Mouse (Mus musculus): ENCODE measurements at regions not wholly inside any gene's neighbourhood (a gene's known extent, or its start where the extent isn't known, plus 50 kb on each side); places are given as distances from the start of the nearest gene placed in this dataset.

- no peak for DNase-seq (ENCODE audit: low spot score)
These were observed 173.4 kb upstream of the Klf7 start for GRCm38 (mm10) chr1:64295512-64295945.

GRCm38 (mm10) chr1:64295051-64295450 lies 173.0 kb upstream of the Klf7 start:
- no peak for DNase-seq (ENCODE audit: low spot score)

- peak; percentile 18 for DNase-seq (ENCODE audit: low spot score)
These were observed 166.8 kb upstream of the Klf7 start for GRCm38 (mm10) chr1:64288812-64289447.

- no peak for DNase-seq (ENCODE audit: low spot score)
These were observed 165.0 kb upstream of the Klf7 start for GRCm38 (mm10) chr1:64287068-64287467.

- DNase-seq (ENCODE audit: low spot score), result no peak
These were observed 162.6 kb upstream of the Klf7 start for GRCm38 (mm10) chr1:64284656-64285055.

- DNase-seq (ENCODE audit: low spot score), result no peak
These were observed 153.8 kb upstream of the Klf7 start for GRCm38 (mm10) chr1:64275865-64276264.

- DNase-seq (ENCODE audit: low spot score), result no peak
These were observed 153.2 kb upstream of the Klf7 start for GRCm38 (mm10) chr1:64275086-64275802.

- no peak for DNase-seq (ENCODE audit: low spot score)
These were observed 135.2 kb upstream of the Klf7 start for GRCm38 (mm10) chr1:64257237-64257636.

- no peak for DNase-seq (ENCODE audit: low spot score)
These were observed 133.6 kb upstream of the Klf7 start for GRCm38 (mm10) chr1:64255554-64256295.

- no peak for DNase-seq (ENCODE audit: low spot score)
These were observed 132.6 kb upstream of the Klf7 start for GRCm38 (mm10) chr1:64254673-64255072.

GRCm38 (mm10) chr1:64253996-64254395 lies 131.9 kb upstream of the Klf7 start:
- DNase-seq (ENCODE audit: low spot score), result no peak

- DNase-seq (ENCODE audit: low spot score), result no peak
These were observed 120.3 kb upstream of the Klf7 start for GRCm38 (mm10) chr1:64242401-64242800.

GRCm38 (mm10) chr1:64229654-64230053 lies 107.6 kb upstream of the Klf7 start:
- no peak for DNase-seq (ENCODE audit: low spot score)

GRCm38 (mm10) chr1:64226001-64226918 lies 104.2 kb upstream of the Klf7 start:
- no peak for DNase-seq (ENCODE audit: low spot score)

- no peak for DNase-seq (ENCODE audit: low spot score)
These were observed 102.0 kb upstream of the Klf7 start for GRCm38 (mm10) chr1:64223779-64224687.

- DNase-seq (ENCODE audit: low spot score), result no peak
These were observed 100.4 kb upstream of the Klf7 start for GRCm38 (mm10) chr1:64222475-64222874.

GRCm38 (mm10) chr1:64220486-64220885 lies 98.4 kb upstream of the Klf7 start:
- DNase-seq (ENCODE audit: low spot score), result no peak

- DNase-seq (ENCODE audit: low spot score), result no peak
These were observed 98.0 kb upstream of the Klf7 start for GRCm38 (mm10) chr1:64220040-64220439.

- DNase-seq (ENCODE audit: low spot score), result no peak
These were observed 93.6 kb upstream of the Klf7 start for GRCm38 (mm10) chr1:64215646-64216045.

- DNase-seq (ENCODE audit: low spot score), result no peak
These were observed 87.0 kb upstream of the Klf7 start for GRCm38 (mm10) chr1:64209131-64209530.

All from ovary, postnatal 14 days (tissue).